Mouse (Mus musculus) cerebellum, adult 2 months (tissue): Measurements from ENCODE around the gene Ctdnep1.

Source experiments
- CTCF ChIP-seq: fragments of 200-500 bp; IDR thresholded peaks from 2 replicates; pipeline ENCODE4 v1.5.1; 2011; ENCODE audit warnings: low read depth, mild to moderate bottlenecking, control low read depth, low read length, moderate library complexity, borderline replicate concordance; ENCODE audit not compliant: insufficient read depth
- POLR2A ChIP-seq: fragments of 200-500 bp; IDR thresholded peaks from 2 replicates; pipeline ENCODE4 v1.6.1; 2011; ENCODE audit warnings: low read length, control low read depth, borderline replicate concordance; ENCODE audit not compliant: insufficient read depth

DNA sequence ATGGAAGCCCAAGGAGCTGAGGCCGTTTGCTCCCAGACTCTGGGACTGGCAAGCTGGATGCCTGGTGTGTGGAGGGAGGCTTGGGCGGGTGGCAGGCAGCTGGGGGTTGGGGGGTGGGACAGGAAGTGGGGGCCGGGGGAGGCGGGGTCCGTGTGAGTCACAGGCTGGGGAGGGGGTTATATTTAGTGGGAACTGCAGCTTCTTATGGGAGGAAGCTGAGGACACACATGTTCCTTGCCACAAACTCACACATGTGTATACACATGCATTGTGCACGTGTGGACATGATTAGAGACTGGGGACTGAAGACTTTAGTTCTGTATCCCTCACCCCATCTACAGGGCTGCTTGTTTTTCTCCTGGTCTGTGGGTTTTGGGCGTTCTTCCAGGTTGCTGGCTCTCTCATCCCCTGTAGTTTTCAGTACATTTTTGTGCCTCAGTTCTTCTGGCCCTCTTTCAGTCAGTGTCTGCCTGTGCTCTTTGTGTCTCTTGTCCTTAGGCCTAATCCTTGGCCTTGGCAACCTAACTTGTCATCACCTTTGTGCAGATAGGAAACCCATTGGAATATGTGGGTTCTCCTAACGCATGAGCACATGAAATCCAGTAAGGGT lies 39.2 kb downstream of the Ctdnep1 start:
- TF ChIP-seq CTCF (no peak), POLR2A (no peak)
